7 mouse cellular contexts compared by ENCODE assay signal in genomic region chr1:191573906-191574639, GRCm38 (mm10).
DNase-seq lines count a peak whose midpoint lies in the region.

No protein-coding gene starts in this region.

- DNase-seq in spleen, adult 12 weeks (ENCODE audit: low spot score) = peak; percentile 12
- DNase-seq in spleen, postnatal 14 days (ENCODE audit: low spot score in 2 of 2) = no peak
- DNase-seq in c-Kit-positive CD71-positive TER-119-negative erythroid progenitor cells, embryonic 14.5 days (ENCODE audit: low read depth) = peak; percentile 41
- peak; percentile 5 for DNase-seq in hindlimb bud, embryonic 11.5 days (ENCODE audit: extremely low spot score, low read depth, low spot score)
- peak; percentile 36 for DNase-seq in naive thymus-derived CD4-positive, alpha-beta T cell, adult 2 months (ENCODE audit: low read depth)
- no peak for DNase-seq in layer of hippocampus, adult 9-11 months
- no peak for DNase-seq in ovary, postnatal 36 days (ENCODE audit: low spot score)

Comparison
In these comparisons a context has a peak if more than half of its experiments do, and no peak if none do; other contexts are left out.
1. DNase-seq: peak in spleen, adult 12 weeks (single experiment), c-Kit-positive CD71-positive TER-119-negative erythroid progenitor cells, embryonic 14.5 days (single experiment), hindlimb bud, embryonic 11.5 days (single experiment) and naive thymus-derived CD4-positive, alpha-beta T cell, adult 2 months (single experiment); none in spleen, postnatal 14 days (0 of 2), layer of hippocampus, adult 9-11 months (single experiment) and ovary, postnatal 36 days (single experiment).